Mouse (Mus musculus) kidney, postnatal 10 days (tissue): Measurements from ENCODE around the gene Eya3.
"Not testable (repeated sequence)": the region's sequence is repeated elsewhere in the genome, so short reads cannot be mapped to it uniquely, and the experiment has no call there.

ENCODE experiments used
- DNase-seq: peaks from one replicate; pipeline ENCODE4 v3.0.0; 2021; ENCODE audit warnings: mixed read lengths

Eya3 gene

DNA sequence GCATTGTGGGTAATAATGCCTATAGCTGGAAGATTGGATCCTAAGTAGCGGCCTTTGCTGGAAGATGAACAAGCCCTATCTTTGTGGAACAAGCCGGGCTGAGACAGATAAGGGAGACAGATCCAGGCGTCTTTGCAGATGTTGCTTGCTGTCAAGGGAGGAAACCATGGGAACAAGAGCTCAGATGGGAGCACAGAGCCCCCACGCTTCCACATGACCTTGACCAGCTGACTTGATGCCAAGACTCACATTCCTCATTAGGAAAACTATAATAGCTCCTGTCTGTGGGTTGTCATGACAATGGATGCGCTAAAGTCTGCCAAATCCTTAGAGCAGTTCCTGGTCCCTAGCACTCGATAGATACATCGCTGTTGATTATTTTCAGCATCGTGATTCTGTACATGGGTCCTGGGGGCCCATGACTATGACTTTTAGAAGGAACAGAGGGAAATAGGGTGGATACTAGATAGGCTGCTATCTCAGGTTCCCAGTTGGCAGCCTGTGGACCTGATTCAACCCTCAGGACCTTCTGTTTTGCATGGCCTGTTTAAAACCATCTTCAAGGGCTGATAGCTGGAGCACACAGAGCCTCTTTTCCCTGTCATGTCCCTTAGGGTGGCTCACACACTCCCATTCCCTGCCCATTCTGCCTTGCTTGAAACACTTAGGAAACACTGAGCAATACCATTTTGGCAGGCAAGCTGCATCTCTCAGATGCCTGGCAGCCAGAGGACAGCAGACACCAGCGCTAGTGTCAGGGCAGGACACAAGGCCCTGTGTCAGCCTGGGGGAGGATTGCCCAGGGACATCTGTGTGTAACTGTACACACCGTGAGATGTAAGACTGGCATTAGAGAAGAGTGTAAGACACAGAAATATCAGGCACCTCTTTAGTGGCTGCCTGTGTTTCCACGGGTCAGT lies 105.5 kb downstream of the Eya3 start:
- DNase-seq, result peak; percentile 26

DNA sequence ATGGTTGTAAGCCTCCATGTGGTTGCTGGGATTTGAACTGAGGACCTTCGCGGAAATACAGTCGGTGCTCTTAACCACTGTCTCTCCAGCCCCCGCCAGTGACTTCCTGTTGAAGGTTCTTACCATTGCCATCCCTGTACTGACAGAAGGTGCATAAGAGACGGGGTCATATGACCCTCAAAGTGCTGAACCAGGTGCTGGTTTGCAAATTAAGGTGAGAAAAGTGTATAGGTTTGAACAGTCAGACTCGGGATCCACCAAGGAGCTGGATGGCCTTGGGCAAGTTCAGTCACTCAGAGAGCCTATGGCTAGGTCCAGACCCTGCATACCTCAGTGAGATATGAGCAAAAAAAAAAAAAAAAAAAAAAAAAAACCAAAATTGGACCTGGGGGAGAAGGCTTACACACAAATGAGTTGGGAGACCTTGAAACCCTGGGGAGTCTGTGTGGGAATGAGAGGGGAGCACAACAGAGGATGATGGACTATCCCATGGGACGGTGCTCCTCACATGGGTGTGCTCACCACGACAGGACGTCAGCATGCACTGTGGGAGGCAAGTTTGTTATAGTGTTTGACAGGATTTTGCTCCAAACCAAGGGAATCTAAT lies 108.2 kb downstream of the Eya3 start:
- DNase-seq, result no peak

DNA sequence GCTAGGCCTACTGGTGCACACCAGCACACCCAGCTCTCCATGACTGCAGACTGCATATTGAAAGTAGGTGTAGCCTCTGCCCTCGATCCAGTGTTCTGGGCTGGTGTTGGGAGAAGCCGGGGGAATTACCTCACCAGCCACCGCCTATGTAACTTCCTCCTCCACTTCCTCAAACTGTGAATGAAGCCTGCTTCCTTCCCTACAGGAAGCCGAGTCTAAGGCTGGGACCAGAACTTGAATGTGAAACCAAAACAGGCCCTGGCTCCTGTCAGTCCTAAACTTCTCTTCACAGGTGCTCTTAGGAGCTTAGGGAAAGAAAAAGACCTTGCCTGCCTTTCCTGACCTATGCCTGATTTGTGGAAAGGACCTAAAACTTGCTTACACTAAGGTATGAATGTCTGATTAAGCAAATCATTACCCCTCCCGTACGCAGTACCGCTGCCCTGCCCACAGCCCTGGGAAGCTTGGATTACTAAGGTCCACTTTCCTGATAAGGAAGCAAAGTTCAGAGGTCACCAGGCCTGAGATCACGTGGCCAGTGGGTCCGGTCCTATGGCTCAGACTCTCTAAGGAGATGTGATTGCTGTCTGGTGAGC lies 109.0 kb downstream of the Eya3 start:
- DNase-seq, result peak; percentile 45

DNA sequence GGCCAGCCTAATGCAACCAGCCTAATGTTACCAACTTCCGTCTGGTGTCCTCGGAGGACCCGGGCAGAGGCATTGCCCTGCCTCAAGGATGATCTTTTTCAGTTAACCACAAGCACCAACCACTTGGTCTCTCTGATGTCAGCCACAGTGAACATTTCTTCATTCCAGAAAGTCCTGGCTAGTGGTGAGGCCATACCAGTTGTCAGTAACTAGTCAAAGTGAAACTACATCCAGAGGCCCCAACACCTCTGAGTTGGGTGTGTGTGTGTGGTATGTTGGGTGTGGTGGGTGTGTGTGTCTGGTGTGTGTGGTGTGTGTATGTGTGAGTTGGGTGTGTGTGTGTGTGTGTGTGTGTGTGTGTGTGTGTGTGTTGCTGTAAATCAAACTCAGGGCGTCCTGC lies 110.0 kb downstream of the Eya3 start:
- DNase-seq, result no peak

DNA sequence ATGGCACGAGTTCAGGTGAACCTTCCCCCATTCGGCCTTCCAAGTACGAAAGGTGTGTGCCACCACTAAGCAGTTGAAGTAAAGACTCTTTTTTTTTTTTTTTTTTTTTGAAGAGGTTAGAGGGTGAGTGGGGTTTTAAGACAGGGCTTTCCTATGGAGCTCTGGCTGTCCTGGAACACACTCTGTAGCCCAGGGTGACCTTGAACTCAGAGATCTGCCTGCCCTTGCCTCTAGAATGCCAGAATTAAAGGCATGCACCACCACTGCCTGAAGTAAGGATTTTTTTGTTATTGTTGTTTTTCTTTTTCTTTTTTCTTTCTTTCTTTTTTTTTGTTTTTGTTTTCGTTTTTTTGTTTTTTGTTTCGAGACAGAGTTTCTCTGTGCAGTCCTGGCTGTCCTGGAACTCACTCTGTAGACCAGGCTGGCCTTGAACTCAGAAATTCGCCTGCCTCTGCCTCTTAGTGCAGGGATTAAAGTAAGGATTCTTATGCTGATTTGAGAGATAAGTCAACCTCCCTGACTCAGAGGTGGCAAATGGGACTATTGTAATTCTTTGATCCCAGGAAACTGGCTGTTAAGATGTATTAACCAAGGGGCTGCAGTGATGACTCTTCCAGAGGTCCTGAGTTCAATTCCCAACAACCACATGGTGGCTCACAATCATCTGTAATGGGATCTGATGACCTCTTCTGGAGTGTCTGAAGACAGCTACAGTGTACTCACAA lies 110.6 kb downstream of the Eya3 start:
- DNase-seq, result no peak

DNA sequence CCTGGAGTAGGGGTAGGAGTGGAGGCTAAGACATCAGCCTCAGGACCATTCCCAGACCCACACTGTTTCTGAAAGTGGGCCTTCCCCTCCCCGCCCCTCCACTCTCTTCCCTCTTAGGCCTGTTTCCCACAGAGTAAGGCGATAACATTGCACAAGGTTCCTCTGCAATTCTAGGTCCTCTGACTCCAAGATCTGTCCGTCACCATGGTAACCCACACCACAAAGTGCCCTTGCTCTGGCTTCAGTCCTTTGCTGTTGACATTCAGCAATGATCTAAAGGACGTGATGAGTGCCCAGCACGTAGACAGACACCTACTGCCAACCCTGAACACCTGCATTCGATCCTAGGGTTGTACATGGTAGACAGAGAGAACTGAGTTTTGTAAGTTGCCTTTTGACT lies 114.2 kb downstream of the Eya3 start:
- DNase-seq, result no peak

DNA sequence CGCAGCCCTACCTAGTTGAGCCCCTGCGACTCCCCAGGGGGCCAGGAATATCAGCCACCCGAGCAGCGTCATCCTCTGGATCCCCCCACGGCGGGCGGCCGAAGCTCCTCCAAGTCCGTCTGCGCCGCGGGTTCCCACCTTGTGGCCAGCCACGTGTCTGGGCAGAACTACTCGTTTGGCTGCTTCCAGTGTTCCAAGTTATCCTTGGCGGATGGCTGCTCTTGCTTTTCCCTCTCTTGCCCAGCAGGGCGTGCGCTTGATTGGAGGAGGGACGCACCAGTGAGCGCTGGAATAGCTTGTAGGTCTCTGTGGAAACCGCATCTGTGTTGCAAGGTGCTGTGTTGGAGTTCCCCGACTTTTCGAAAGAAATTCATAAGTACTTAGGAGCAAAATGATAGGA lies 118.2 kb downstream of the Eya3 start, which contains the start of gene Smpdl3b:
Gene Smpdl3b (minus strand): TSS at position 279 of the 400 bp plus-strand sequence.
- peak; percentile 81 for DNase-seq

DNA sequence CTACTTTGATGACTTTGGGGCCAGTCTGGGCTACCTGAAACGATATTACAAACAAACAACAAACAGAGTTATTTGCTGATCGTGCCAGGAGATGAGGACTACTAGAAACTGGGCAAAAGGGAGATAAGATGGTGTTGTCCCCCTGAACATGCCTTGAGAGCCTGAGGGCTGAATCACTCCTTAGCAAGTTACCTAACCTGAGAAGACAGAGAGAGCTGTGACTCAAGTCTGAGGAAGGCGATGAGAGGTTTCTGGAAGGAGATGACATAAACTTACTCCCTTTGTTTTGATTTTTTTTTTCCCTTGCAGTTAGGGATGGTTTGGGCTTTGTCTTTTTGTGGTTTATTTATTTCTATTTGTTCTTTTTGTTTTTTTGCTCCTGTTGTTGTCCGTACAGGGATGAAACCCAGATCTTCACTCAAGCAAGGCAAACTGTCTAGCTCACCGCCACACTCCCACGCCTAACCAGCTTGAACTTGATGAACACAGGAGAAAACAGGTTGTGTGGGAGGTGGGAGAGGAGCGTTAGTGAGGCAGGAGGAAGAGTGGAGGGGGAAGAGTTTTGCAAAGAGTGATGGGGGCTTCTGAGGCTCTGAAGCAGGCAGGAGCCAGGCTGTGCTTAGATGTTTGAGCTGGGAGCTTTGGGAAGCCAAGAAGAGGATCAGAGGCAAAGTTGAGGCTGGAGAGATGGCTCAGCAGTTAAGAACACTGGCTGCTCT lies 119.0 kb downstream of the Eya3 start:
- DNase-seq, result no peak

DNA sequence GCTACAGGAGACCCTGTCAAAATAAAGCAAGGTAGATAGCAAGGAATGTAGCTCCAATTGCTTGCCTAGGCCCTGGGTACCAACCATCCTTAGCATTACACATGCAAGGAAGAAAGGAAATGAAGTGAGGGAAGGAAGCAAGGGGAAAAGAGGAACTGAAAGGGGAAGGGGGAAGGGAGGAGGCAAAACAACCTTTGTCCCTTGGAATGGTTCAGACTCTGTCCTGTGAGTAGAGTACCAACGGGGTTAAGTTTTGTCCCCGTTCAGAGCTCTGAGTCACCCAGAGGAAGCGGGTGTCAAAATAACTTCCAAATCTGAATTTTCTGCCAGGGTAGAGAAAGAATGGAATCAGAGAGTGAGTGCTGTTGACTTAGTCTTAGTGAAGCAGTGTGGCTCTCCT lies 121.5 kb downstream of the Eya3 start:
- DNase-seq, result no peak

DNA sequence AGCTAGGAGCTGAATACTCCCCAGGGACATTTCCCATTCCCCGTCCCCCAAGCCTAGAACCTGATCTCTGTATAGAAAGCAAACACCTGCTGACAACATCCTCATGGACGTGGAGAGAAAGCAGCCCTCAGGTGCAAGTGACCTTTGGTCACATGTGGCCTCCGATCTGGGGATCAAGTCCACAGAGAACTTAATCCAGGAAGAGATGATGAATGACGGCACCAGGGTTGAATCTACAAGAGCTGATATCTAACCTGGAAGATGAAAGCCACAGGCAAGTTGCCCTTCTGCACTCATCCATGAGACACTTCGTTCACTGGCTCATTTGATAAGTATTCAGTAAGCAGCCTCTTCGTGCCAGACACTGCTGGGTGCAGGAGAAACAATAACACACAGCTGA lies 123.8 kb downstream of the Eya3 start:
- no peak for DNase-seq

DNA sequence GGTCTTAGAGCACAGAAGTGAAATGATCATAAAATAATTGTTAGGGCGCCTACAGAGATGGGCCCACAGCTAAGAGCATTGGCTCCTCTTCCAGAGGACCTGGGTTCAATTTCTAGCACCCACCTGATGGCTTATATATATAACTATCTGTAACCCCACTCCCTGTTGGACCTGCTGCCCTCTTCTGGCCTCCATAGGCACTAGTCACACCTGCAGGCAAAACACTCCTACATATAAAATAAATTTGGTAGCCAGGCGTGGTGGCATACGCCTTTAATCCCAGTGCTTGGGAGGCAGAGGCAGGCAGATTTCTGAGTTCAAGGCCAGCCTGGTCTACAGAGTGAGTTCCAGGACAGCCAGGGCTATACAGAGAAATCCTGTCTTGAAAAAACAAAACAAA lies 124.3 kb downstream of the Eya3 start:
- not testable (repeated sequence) for DNase-seq

DNA sequence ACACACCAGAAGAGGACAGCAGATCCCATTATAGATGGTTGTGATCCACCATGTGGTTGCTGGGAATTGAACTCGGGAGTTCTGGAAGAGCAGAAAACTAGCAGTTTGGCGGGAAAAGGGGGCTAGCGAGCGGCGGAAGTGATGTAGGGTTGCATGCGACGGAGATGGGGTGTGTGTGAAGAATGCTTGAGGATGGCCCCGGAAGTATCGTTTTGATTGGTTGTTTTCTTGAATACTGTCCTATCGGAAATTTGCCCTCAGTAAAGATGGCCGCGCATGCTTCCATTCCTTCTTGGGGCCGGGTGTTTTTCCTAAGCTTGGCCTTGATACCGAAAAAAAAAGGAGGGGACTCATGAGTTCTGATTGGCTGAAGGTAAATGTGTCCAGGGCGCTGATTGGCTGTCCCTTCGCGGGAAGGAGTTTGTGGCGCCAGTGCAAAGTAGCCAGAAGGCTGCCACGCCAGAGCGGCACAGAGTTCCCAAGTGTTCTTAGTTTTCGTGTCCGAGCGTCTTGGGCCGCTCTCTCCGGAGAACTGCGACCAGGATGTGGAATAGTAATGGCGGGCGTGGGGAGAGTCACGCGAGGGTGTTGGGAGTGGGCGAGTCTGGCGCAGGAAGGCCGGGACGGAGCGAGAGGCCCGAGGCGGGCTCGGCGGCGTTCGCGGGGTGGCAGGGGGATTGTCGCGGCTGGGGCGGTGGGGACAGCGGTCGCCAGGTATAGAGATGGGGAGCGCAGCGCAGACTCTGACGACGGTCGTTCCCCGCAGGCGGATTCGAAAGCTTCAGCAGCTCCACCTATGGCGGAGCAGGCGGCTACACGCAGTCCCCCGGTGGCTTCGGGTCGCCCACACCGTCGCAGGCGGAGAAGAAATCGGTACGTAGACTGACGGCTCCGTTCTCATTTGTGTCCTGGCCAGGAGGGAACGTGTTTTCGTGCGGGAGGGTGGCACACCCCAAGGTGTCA lies 129.4 kb downstream of the Eya3 start, which contains the start of gene Rpa2:
Gene Rpa2 (plus strand): TSS at position 419 of the 963 bp plus-strand sequence.
- peak; percentile 99 for DNase-seq

DNA sequence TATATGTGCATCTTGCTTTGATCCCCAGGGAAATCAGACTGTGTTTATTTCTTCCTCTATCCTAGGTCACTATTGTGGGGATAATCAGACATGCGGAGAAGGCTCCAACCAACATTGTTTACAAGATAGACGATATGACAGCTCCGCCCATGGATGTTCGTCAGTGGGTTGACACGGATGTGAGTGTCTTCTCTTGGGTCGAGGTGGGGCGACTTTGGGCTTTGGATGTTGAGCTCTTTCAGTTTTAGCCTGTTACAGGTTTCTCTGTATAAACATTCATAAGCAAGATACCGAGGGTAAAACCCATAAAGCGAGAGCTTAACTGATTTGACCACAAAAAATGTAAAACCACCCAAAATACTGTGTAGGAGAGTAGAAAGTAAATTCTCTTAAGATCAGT lies 133.0 kb downstream of the Eya3 start:
- DNase-seq, result no peak
